Mouse (Mus musculus) hindbrain, embryonic 12.5 days (tissue): Measurements from ENCODE around the gene Nanos3. TPM values are rescaled to one million over a fixed set of nuclear protein-coding genes. Genes with fewer than 3 reads are reported as not detected.
A peak's percentile ranks its signal among the peaks of the same experiment; 100 is the strongest.

Experiments used
- ATAC-seq: fragments of 200-750 bp; cut with Nextera tagmentation; 2 replicates; pipeline ENCODE4 v1.8.0; 2017; ENCODE audit warnings: moderate TSS enrichment; ENCODE audit not compliant: low FRiP score
- H3K27ac ChIP-seq: fragments of 300-500 bp; sonication (generic); 2 replicates; pipeline ENCODE4 v1.5.1; 2016; ENCODE audit warnings: mild to moderate bottlenecking
- H3K27me3 ChIP-seq: fragments of 300-500 bp; sonication (generic); 2 replicates; pipeline ENCODE4 v1.6.1; 2016; ENCODE audit warnings: mild to moderate bottlenecking
- H3K36me3 ChIP-seq: fragments of 300-500 bp; sonication (generic); 2 replicates; pipeline ENCODE4 v1.6.1; 2016; ENCODE audit warnings: mild to moderate bottlenecking
- H3K4me1 ChIP-seq: fragments of 300-500 bp; sonication (generic); 2 replicates; pipeline ENCODE4 v1.6.1; 2016
- H3K4me2 ChIP-seq: fragments of 300-500 bp; sonication (generic); replicated peaks from 2 replicates; pipeline ENCODE4 v1.6.1; 2016; ENCODE audit warnings: mild to moderate bottlenecking
- H3K4me3 ChIP-seq: fragments of 300-500 bp; sonication (generic); 2 replicates; pipeline ENCODE4 v1.5.1; 2016; ENCODE audit warnings: mild to moderate bottlenecking
- H3K9ac ChIP-seq: fragments of 300-500 bp; sonication (generic); 2 replicates; pipeline ENCODE4 v1.6.1; 2016; ENCODE audit warnings: mild to moderate bottlenecking, moderate library complexity
- H3K9me3 ChIP-seq: fragments of 300-500 bp; sonication (generic); replicated peaks from 2 replicates; pipeline ENCODE4 v1.6.1; 2016; ENCODE audit warnings: mild to moderate bottlenecking
- WGBS: fragments of 180-500 bp; shearing (Covaris S2); methylation state at CpG from one replicate; pipeline ENCODE4 v1.1.7; 2016; 5-methylcytosine and 5-hydroxymethylcytosine counted together
- polyA plus RNA-seq: library from polyadenylated mRNA; unstranded; fragments of >200 nt; fragmentation: Nextera tagmentation; extraction: Ambion mirVana; gene quantifications from 2 replicates; pipeline ENCODE4 v1.2.1, GENCODE M21; 2016

The Nanos3 gene
- polyA plus RNA-seq, 1 experiment from 2014 or later: 5.8 TPM

- Histone ChIP-seq H3K4me1 (peaks cover 34% of the 10 kb centered on the region), H3K27me3 (peaks cover 13% of the 10 kb centered on the region), H3K27ac (no peak overlapping the region), H3K9me3 (no peaks in the 10 kb centered on the region), H3K4me2 (no peak overlapping the region), H3K4me3 (no peak overlapping the region), H3K36me3 (no peaks in the 10 kb centered on the region), H3K9ac (no peak overlapping the region)
- WGBS: 88% methylated on average over 10 of the region's 10 CpGs
- ATAC-seq: no peak
These were observed 3.7 kb upstream of the Nanos3 start for GRCm38 (mm10) chr8:84188671-84189070.

- Histone ChIP-seq H3K36me3 (no peaks in the 10 kb centered on the region), H3K4me3 (peak overlapping the region; percentile 26), H3K27ac (no peak overlapping the region), H3K9ac (peak overlapping the region; percentile 51), H3K27me3 (peaks cover 7% of the 10 kb centered on the region), H3K9me3 (no peaks in the 10 kb centered on the region), H3K4me2 (peak overlapping the region; percentile 64), H3K4me1 (peaks cover 36% of the 10 kb centered on the region)
- ATAC-seq: no peak
- 7% methylated on average over 21 of the region's 21 CpGs for WGBS
These were observed 2.2 kb upstream of the Nanos3 start for GRCm38 (mm10) chr8:84187065-84187755.

- H3K4me3 ChIP-seq: peak overlapping the region; percentile 26
- WGBS: under 1% methylated on average over 12 of the region's 12 CpGs
- no peaks in the 10 kb centered on the region for H3K9me3 ChIP-seq
- peak overlapping the region; percentile 51; the same call in 1 of the 2 replicates for H3K9ac ChIP-seq
- peaks cover 35% of the 10 kb centered on the region for H3K4me1 ChIP-seq
- ATAC-seq: 0 out of 2 replicates have a peak, but pooled peaks have one; percentile 20
- H3K36me3 ChIP-seq: no peaks in the 10 kb centered on the region
- no peak overlapping the region for H3K27ac ChIP-seq
- H3K27me3 ChIP-seq: peaks cover 7% of the 10 kb centered on the region
- peak overlapping the region; percentile 64 for H3K4me2 ChIP-seq
These were observed 1.5 kb upstream of the Nanos3 start for GRCm38 (mm10) chr8:84186547-84186946.

- Histone ChIP-seq H3K4me3 (peak overlapping the region; percentile 90), H3K27me3 (peaks cover 7% of the 10 kb centered on the region), H3K9me3 (no peaks in the 10 kb centered on the region), H3K4me1 (peaks cover 54% of the 10 kb centered on the region), H3K36me3 (no peaks in the 10 kb centered on the region), H3K27ac (peak overlapping the region; percentile 96), H3K9ac (peak overlapping the region; percentile 99), H3K4me2 (peak overlapping the region; percentile 75)
- 22% methylated on average over 20 of the region's 21 CpGs for WGBS
- ATAC-seq: no peak; the same call in 1 of the 2 replicates
These were observed 653 bp downstream of the Nanos3 start for GRCm38 (mm10) chr8:84184085-84185043.

- WGBS: under 1% methylated on average over 76 of the region's 87 CpGs
These were observed 1.5 kb downstream of the Nanos3 start for GRCm38 (mm10) chr8:84183261-84184084.

GRCm38 (mm10) chr8:84182833-84183232, 2.2 kb downstream of the Nanos3 start:
- H3K27me3 ChIP-seq: peaks cover 7% of the 10 kb centered on the region
- WGBS: 67% methylated on average over 4 of the region's 4 CpGs
- ATAC-seq: no peak
- peak overlapping the region; percentile 75 for H3K4me2 ChIP-seq
- H3K9me3 ChIP-seq: no peaks in the 10 kb centered on the region
- H3K27ac ChIP-seq: peak overlapping the region; percentile 96
- H3K9ac ChIP-seq: peak overlapping the region; percentile 99
- peak overlapping the region; percentile 90 for H3K4me3 ChIP-seq
- H3K4me1 ChIP-seq: peaks cover 63% of the 10 kb centered on the region
- H3K36me3 ChIP-seq: no peaks in the 10 kb centered on the region

More at GRCm38 (mm10) chr8:84183261-84184084, 1.5 kb downstream of the Nanos3 start:
- Histone ChIP-seq H3K27ac (peak overlapping the region; percentile 96), H3K9me3 (no peaks in the 10 kb centered on the region), H3K4me3 (peak overlapping the region; percentile 90), H3K27me3 (peaks cover 7% of the 10 kb centered on the region), H3K9ac (peak overlapping the region; percentile 99), H3K36me3 (no peaks in the 10 kb centered on the region), H3K4me1 (peaks cover 62% of the 10 kb centered on the region), H3K4me2 (peak overlapping the region; percentile 75)
- peak; percentile 51 for ATAC-seq

- Histone ChIP-seq H3K27ac (peak overlapping the region; percentile 94), H3K9me3 (no peaks in the 10 kb centered on the region), H3K4me1 (peaks cover 65% of the 10 kb centered on the region), H3K27me3 (peaks cover 3% of the 10 kb centered on the region; the same call in 1 of the 2 replicates), H3K4me3 (peak overlapping the region; percentile 32), H3K4me2 (peak overlapping the region; percentile 75), H3K36me3 (peaks cover 7% of the 10 kb centered on the region), H3K9ac (peak overlapping the region; percentile 68)
- ATAC-seq: peak; percentile 73
- under 1% methylated on average over 16 of the region's 16 CpGs for WGBS
These were observed 4.4 kb downstream of the Nanos3 start for GRCm38 (mm10) chr8:84180530-84181190.

- Histone ChIP-seq H3K4me2 (peak overlapping the region; percentile 75), H3K9ac (peak overlapping the region; percentile 68), H3K27me3 (no peaks in the 10 kb centered on the region; the same call in 1 of the 2 replicates), H3K27ac (peak overlapping the region; percentile 94), H3K4me1 (peaks cover 65% of the 10 kb centered on the region), H3K9me3 (no peaks in the 10 kb centered on the region), H3K4me3 (peak overlapping the region; percentile 32), H3K36me3 (peaks cover 14% of the 10 kb centered on the region)
- 3% methylated on average over 4 of the region's 4 CpGs for WGBS
- ATAC-seq: no peak; the same call in 1 of the 2 replicates
These were observed 5.1 kb downstream of the Nanos3 start for GRCm38 (mm10) chr8:84179946-84180345.

- Histone ChIP-seq H3K4me3 (no peak overlapping the region), H3K27ac (no peak overlapping the region), H3K4me2 (no peak overlapping the region; the same call in 1 of the 2 replicates), H3K36me3 (peaks cover 27% of the 10 kb centered on the region), H3K4me1 (peaks cover 56% of the 10 kb centered on the region), H3K9ac (no peak overlapping the region), H3K27me3 (no peaks in the 10 kb centered on the region), H3K9me3 (no peaks in the 10 kb centered on the region)
- ATAC-seq: no peak
- 70% methylated on average over 8 of the region's 8 CpGs for WGBS
These were observed 6.4 kb downstream of the Nanos3 start for GRCm38 (mm10) chr8:84178592-84178991.

GRCm38 (mm10) chr8:84177405-84177804, 7.6 kb downstream of the Nanos3 start:
- peaks cover 39% of the 10 kb centered on the region for H3K36me3 ChIP-seq
- no peak for ATAC-seq
- no peak overlapping the region for H3K4me2 ChIP-seq
- no peaks in the 10 kb centered on the region for H3K9me3 ChIP-seq
- H3K4me3 ChIP-seq: no peak overlapping the region
- WGBS: 93% methylated on average over 3 of the region's 3 CpGs
- H3K9ac ChIP-seq: no peak overlapping the region
- peaks cover 49% of the 10 kb centered on the region for H3K4me1 ChIP-seq
- no peaks in the 10 kb centered on the region for H3K27me3 ChIP-seq
- H3K27ac ChIP-seq: no peak overlapping the region

GRCm38 (mm10) chr8:84176560-84176959, 8.5 kb downstream of the Nanos3 start:
- WGBS: 47% methylated on average over 3 of the region's 3 CpGs
- Histone ChIP-seq H3K4me1 (peaks cover 41% of the 10 kb centered on the region), H3K36me3 (peaks cover 47% of the 10 kb centered on the region), H3K9me3 (no peaks in the 10 kb centered on the region), H3K9ac (no peak overlapping the region), H3K4me2 (no peak overlapping the region), H3K4me3 (no peak overlapping the region), H3K27me3 (no peaks in the 10 kb centered on the region), H3K27ac (no peak overlapping the region)
- no peak for ATAC-seq
